Mouse (Mus musculus): Measurements from ENCODE around the gene Ugt1a8. TPM values are rescaled to one million over a fixed set of nuclear protein-coding genes. Genes with fewer than 3 reads are reported as not detected.
"Not testable (repeated sequence)": the region's sequence is repeated elsewhere in the genome, so short reads cannot be mapped to it uniquely, and the experiment has no call there.

Ugt1a8 gene
- polyA plus RNA-seq, 1 experiment from 2014 or later, result not detected

DNA sequence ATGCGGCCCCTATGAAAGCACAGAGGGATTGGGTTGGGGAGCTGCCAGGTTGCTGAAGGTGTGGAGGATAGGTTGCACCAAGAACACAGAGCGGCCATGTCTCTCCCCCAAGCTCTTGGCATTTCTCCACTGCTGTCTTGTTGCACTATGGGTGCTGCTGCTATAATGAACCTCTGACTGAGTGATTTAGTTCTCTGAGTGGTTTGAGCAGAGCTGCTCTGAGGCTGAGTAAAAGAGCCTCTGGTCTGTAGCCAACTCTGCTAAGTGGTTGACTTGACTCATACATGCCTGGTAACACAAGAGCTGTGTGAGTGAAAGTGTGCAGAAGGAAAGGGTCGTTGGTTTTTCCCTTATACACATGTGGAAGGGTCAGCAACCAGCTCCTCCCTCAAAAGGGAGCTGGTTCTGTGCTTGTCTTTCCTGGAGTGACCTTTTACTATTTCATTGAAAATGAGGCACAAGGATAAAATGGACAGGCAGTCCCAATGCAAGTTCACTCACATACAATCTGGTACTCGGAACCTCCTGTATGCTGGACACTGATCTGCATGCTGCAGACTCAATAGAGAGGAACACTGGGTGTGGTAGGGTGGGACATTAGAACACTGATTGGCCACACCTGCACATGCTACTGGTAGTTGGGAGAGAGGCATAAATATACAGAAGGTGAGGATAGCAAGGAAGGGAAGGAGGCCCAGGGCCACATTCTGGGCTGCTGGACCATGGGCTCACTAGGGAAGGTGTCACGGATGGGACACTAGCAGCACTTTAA, 16.3 kb downstream of the Ugt1a8 start:
- not testable (repeated sequence) for H3K4me2 ChIP-seq (ENCODE audit: low read length); ATAC-seq; H3K36me3 ChIP-seq (ENCODE audit: control insufficient read depth, insufficient read depth, low read length); H3K9ac ChIP-seq (ENCODE audit: low read depth, low read length); H3K4me1 ChIP-seq (ENCODE audit: control insufficient read depth, insufficient read depth, low read depth, low read length); H3K27me3 ChIP-seq (replicated peaks; ENCODE audit: control insufficient read depth, insufficient read depth, low read length); H3K4me3 ChIP-seq (ENCODE audit: low read length); H3K27ac ChIP-seq (ENCODE audit: low read depth, low read length); H3K9me3 ChIP-seq (ENCODE audit: control insufficient read depth, low read length)
- WGBS, result 82% methylated on average over 4 of the region's 5 CpGs

- Histone ChIP-seq H3K9me3 (ENCODE audit: control insufficient read depth, low read length) (no peaks in the 10 kb centered on the region), H3K27me3 (replicated peaks; ENCODE audit: control insufficient read depth, insufficient read depth, low read length) (no peaks in the 10 kb centered on the region), H3K36me3 (ENCODE audit: control insufficient read depth, insufficient read depth, low read length) (no peaks in the 10 kb centered on the region), H3K9ac (ENCODE audit: low read depth, low read length) (no peak overlapping the region), H3K27ac (ENCODE audit: low read depth, low read length) (no peak overlapping the region), H3K4me2 (ENCODE audit: low read length) (no peak overlapping the region), H3K4me1 (ENCODE audit: control insufficient read depth, insufficient read depth, low read depth, low read length) (no peaks in the 10 kb centered on the region), H3K4me3 (ENCODE audit: low read length) (no peak overlapping the region)
- 85% methylated on average over 1 of the region's 1 CpGs for WGBS
- no peak for ATAC-seq
These were observed 17.2 kb downstream of the Ugt1a8 start for GRCm38 (mm10) chr1:88104667-88105430.

DNA sequence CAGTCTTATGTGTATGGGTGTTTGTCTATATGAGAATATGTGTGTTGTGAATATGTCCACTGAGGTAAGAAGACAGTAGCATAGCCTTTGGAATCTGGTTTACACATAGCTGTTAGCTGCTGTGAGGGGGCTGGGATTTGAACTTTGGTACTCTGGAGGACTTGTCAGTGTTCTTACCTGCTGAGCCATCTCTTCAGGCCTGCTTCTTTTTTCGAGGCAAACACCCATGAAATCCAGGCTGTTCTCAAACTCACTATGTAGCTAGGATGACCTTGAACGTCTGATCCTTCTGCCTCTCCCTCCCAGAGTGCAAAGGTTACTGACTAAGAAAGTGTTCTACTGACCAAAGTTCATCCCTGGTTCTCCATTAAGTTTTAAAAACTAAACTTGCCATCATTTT, 18.0 kb downstream of the Ugt1a8 start:
- 71% methylated on average over 2 of the region's 2 CpGs for WGBS
- Histone ChIP-seq H3K27ac (ENCODE audit: low read depth, low read length) (no peak overlapping the region), H3K4me1 (ENCODE audit: control insufficient read depth, insufficient read depth, low read depth, low read length) (no peaks in the 10 kb centered on the region), H3K9me3 (ENCODE audit: control insufficient read depth, low read length) (no peaks in the 10 kb centered on the region), H3K27me3 (replicated peaks; ENCODE audit: control insufficient read depth, insufficient read depth, low read length) (no peaks in the 10 kb centered on the region), H3K4me3 (ENCODE audit: low read length) (no peak overlapping the region), H3K4me2 (ENCODE audit: low read length) (no peak overlapping the region), H3K9ac (ENCODE audit: low read depth, low read length) (no peak overlapping the region), H3K36me3 (ENCODE audit: control insufficient read depth, insufficient read depth, low read length) (no peaks in the 10 kb centered on the region)
- ATAC-seq, result no peak

- not testable (repeated sequence) for H3K9ac ChIP-seq (ENCODE audit: low read depth, low read length); H3K4me2 ChIP-seq (ENCODE audit: low read length); H3K27me3 ChIP-seq (replicated peaks; ENCODE audit: control insufficient read depth, insufficient read depth, low read length); ATAC-seq; H3K27ac ChIP-seq (ENCODE audit: low read depth, low read length); H3K4me1 ChIP-seq (ENCODE audit: control insufficient read depth, insufficient read depth, low read depth, low read length); H3K9me3 ChIP-seq (ENCODE audit: control insufficient read depth, low read length); H3K36me3 ChIP-seq (ENCODE audit: control insufficient read depth, insufficient read depth, low read length); H3K4me3 ChIP-seq (ENCODE audit: low read length)
- 68% methylated on average over 2 of the region's 2 CpGs for WGBS
These were observed 21.5 kb downstream of the Ugt1a8 start for GRCm38 (mm10) chr1:88109027-88109557.

GRCm38 (mm10) chr1:88109604-88110003, 22.0 kb downstream of the Ugt1a8 start:
- 84% methylated on average over 2 of the region's 2 CpGs for WGBS
- not testable (repeated sequence) for H3K4me2 ChIP-seq (ENCODE audit: low read length); H3K9me3 ChIP-seq (ENCODE audit: control insufficient read depth, low read length); H3K36me3 ChIP-seq (ENCODE audit: control insufficient read depth, insufficient read depth, low read length); H3K4me1 ChIP-seq (ENCODE audit: control insufficient read depth, insufficient read depth, low read depth, low read length); H3K9ac ChIP-seq (ENCODE audit: low read depth, low read length); H3K27ac ChIP-seq (ENCODE audit: low read depth, low read length); H3K4me3 ChIP-seq (ENCODE audit: low read length); H3K27me3 ChIP-seq (replicated peaks; ENCODE audit: control insufficient read depth, insufficient read depth, low read length); ATAC-seq

- not testable (repeated sequence) for H3K9ac ChIP-seq (ENCODE audit: low read depth, low read length); H3K27me3 ChIP-seq (replicated peaks; ENCODE audit: control insufficient read depth, insufficient read depth, low read length); H3K4me3 ChIP-seq (ENCODE audit: low read length); H3K27ac ChIP-seq (ENCODE audit: low read depth, low read length); H3K4me1 ChIP-seq (ENCODE audit: control insufficient read depth, insufficient read depth, low read depth, low read length); H3K36me3 ChIP-seq (ENCODE audit: control insufficient read depth, insufficient read depth, low read length); ATAC-seq; H3K9me3 ChIP-seq (ENCODE audit: control insufficient read depth, low read length); H3K4me2 ChIP-seq (ENCODE audit: low read length)
- WGBS, result 93% methylated on average over 6 of the region's 6 CpGs
These were observed 25.2 kb downstream of the Ugt1a8 start for GRCm38 (mm10) chr1:88112769-88113168.

DNA sequence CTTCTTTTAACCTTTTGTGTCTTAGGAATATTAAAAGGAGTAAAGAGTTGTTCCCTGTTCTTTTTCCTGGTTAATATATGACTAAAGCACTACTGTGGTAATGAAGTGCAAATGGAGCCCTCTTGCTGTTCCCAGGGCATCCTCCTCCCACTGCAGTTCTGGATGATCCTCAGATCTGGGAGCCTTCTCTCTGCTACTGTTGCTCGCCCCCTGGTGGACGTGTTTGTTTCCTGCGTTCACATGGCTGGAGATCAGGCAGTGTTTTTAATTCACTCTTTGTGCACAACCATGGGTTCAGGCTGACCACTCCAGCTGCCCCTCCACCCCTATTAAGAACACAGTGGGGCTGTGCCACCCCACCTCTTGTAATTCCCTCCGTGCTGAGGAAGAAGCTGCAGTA, 32.9 kb downstream of the Ugt1a8 start:
- not testable (repeated sequence) for ATAC-seq; H3K27ac ChIP-seq (ENCODE audit: low read depth, low read length); H3K9ac ChIP-seq (ENCODE audit: low read depth, low read length); H3K4me1 ChIP-seq (ENCODE audit: control insufficient read depth, insufficient read depth, low read depth, low read length); H3K27me3 ChIP-seq (replicated peaks; ENCODE audit: control insufficient read depth, insufficient read depth, low read length); H3K36me3 ChIP-seq (ENCODE audit: control insufficient read depth, insufficient read depth, low read length); H3K4me3 ChIP-seq (ENCODE audit: low read length); H3K4me2 ChIP-seq (ENCODE audit: low read length); H3K9me3 ChIP-seq (ENCODE audit: control insufficient read depth, low read length)
- 12% methylated on average over 4 of the region's 4 CpGs for WGBS

DNA sequence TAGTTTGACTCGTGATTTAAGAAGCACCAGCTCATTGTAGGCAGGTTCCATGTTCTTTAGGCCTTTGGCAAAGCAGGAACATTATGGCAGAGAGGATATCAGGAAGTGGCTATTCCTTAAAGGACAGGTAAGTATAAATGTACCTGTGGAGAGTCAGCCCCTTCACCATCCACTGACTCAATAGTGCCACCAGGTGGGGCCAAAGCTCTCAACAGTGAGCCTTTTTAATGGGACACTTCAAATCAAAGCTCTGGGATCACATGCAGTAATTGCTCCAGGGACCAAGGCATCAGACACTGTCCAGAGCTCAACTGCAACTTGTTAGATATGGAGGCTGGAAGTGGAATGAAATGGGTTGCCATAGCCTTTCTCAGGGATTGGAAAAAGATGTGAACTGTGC, 33.9 kb downstream of the Ugt1a8 start:
- no CpG with 5 or more reads among the region's 1 CpGs for WGBS
- H3K27me3 ChIP-seq (replicated peaks; ENCODE audit: control insufficient read depth, insufficient read depth, low read length); ATAC-seq: not testable (repeated sequence)

DNA sequence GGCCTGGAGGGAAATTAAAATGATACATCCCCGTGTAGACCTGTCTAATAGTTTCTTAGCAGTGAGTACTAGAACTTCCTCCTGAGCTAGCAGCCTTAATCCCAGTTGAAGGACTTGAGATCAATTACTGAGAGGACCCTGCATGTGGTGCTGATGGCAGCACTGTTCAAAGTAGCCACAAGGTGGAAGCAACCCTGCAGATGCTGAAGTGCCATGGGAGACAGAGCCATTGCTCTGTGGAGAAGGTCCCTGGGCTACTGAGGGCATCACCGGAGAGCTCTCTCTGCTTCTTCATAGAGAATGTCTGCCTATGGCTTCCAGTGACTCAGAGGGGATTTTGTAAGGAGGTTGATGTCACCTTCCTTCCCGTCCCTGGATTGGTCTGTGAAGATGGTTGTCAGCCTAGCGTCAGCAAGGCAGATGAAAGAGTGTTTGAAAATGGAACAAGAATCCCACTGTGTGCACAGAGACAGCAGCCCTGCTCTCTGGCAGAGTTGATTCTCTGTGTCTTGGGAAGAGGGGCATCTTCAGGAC, 38.3 kb downstream of the Ugt1a8 start:
- ATAC-seq; H3K36me3 ChIP-seq (ENCODE audit: control insufficient read depth, insufficient read depth, low read length); H3K4me3 ChIP-seq (ENCODE audit: low read length); H3K27ac ChIP-seq (ENCODE audit: low read depth, low read length); H3K9me3 ChIP-seq (ENCODE audit: control insufficient read depth, low read length); H3K4me1 ChIP-seq (ENCODE audit: control insufficient read depth, insufficient read depth, low read depth, low read length); H3K9ac ChIP-seq (ENCODE audit: low read depth, low read length); H3K4me2 ChIP-seq (ENCODE audit: low read length); H3K27me3 ChIP-seq (replicated peaks; ENCODE audit: control insufficient read depth, insufficient read depth, low read length): not testable (repeated sequence)
- WGBS, result 85% methylated on average over 3 of the region's 4 CpGs

More for the DNA sequence above, 33.9 kb downstream of the Ugt1a8 start:
- not testable (repeated sequence) for H3K9ac ChIP-seq (ENCODE audit: low read depth, low read length); H3K9me3 ChIP-seq (ENCODE audit: control insufficient read depth, low read length); H3K4me2 ChIP-seq (ENCODE audit: low read length); H3K4me1 ChIP-seq (ENCODE audit: control insufficient read depth, insufficient read depth, low read depth, low read length); H3K36me3 ChIP-seq (ENCODE audit: control insufficient read depth, insufficient read depth, low read length); H3K27ac ChIP-seq (ENCODE audit: low read depth, low read length); H3K4me3 ChIP-seq (ENCODE audit: low read length)

All from hindbrain, embryonic 16.5 days (tissue).